Mouse (Mus musculus) liver, embryonic 15.5 days (tissue): ENCODE measurements around the gene Arhgap22. TPM values are rescaled to one million over a fixed set of nuclear protein-coding genes. Genes with fewer than 3 reads are reported as not detected.

Experiments
- ATAC-seq: fragments of 200-750 bp; cut with Nextera tagmentation; 2 replicates; pipeline ENCODE4 v1.8.0; 2017; ENCODE audit warnings: moderate number of reproducible peaks, mild to moderate bottlenecking, moderate library complexity; ENCODE audit not compliant: insufficient read depth
- H3K27ac ChIP-seq: fragments of 300-500 bp; sonication (generic); replicated peaks from 2 replicates; pipeline ENCODE4 v1.5.1; 2015; ENCODE audit warnings: mild to moderate bottlenecking, inconsistent platforms
- H3K27me3 ChIP-seq: fragments of 300-500 bp; sonication (generic); 2 replicates; pipeline ENCODE4 v1.6.1; 2015; ENCODE audit warnings: mild to moderate bottlenecking, inconsistent platforms
- H3K36me3 ChIP-seq: fragments of 300-500 bp; sonication (generic); replicated peaks from 2 replicates; pipeline ENCODE4 v1.6.1; 2015; ENCODE audit warnings: moderate library complexity, mild to moderate bottlenecking, inconsistent platforms
- H3K4me1 ChIP-seq: fragments of 300-500 bp; sonication (generic); replicated peaks from 2 replicates; pipeline ENCODE4 v1.6.1; 2015; ENCODE audit warnings: inconsistent platforms
- H3K4me2 ChIP-seq: fragments of 300-500 bp; sonication (generic); 2 replicates; pipeline ENCODE4 v1.6.1; 2015; ENCODE audit warnings: moderate library complexity, mild to moderate bottlenecking, inconsistent platforms
- H3K4me3 ChIP-seq: fragments of 300-500 bp; sonication (generic); replicated peaks from 2 replicates; pipeline ENCODE4 v1.5.1; 2015; ENCODE audit warnings: mild to moderate bottlenecking, inconsistent platforms
- H3K9ac ChIP-seq: fragments of 300-500 bp; sonication (generic); 2 replicates; pipeline ENCODE4 v1.6.1; 2015; ENCODE audit warnings: moderate library complexity, mild to moderate bottlenecking, inconsistent platforms
- H3K9me3 ChIP-seq: fragments of 300-500 bp; sonication (generic); replicated peaks from 2 replicates; pipeline ENCODE4 v1.6.1; 2016; ENCODE audit warnings: inconsistent platforms
- WGBS: fragments of 180-500 bp; shearing (Covaris S2); methylation state at CpG from one replicate; pipeline ENCODE4 v1.1.7; 2015; ENCODE audit warnings: mixed read lengths; ENCODE audit not compliant: insufficient replicate concordance; 5-methylcytosine and 5-hydroxymethylcytosine counted together
- polyA plus RNA-seq: library from polyadenylated mRNA; unstranded; fragments of >200 nt; fragmentation: Nextera tagmentation; extraction: Ambion mirVana; gene quantifications from 2 replicates; pipeline ENCODE4 v1.2.1, GENCODE M21; 2015

The Arhgap22 gene
- polyA plus RNA-seq, 1 experiment from 2014 or later, result 3.6 TPM

DNA sequence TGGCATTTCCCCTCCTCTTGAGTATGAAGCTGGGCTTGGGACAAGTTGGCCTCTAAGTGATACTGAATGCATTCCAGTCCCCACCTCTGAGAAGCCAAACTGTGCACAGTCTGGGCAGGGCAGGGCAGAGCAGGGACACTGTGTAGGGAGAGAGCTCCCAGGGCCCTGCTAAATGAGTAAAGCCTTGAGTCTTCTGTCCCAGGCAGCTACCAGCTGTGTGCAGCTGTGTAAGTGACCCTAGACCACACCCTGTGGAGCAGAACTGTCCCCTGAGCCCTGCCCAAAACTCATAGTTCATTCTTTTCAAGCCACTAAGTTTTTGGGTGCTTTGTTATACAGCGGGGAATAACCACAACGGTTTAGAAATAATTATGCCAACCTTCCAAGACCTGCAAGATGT is 67.1 kb downstream of the Arhgap22 start:
- no peak overlapping the region for H3K9ac ChIP-seq
- no peaks in the 10 kb centered on the region for H3K27me3 ChIP-seq
- no peak overlapping the region for H3K4me2 ChIP-seq
- H3K36me3 ChIP-seq, result no peaks in the 10 kb centered on the region
- WGBS, result 68% methylated on average over 2 of the region's 2 CpGs
- H3K4me1 ChIP-seq, result no peaks in the 10 kb centered on the region
- H3K4me3 ChIP-seq, result no peak overlapping the region
- no peaks in the 10 kb centered on the region for H3K9me3 ChIP-seq
- H3K27ac ChIP-seq, result no peak overlapping the region
- ATAC-seq, result no peak

DNA sequence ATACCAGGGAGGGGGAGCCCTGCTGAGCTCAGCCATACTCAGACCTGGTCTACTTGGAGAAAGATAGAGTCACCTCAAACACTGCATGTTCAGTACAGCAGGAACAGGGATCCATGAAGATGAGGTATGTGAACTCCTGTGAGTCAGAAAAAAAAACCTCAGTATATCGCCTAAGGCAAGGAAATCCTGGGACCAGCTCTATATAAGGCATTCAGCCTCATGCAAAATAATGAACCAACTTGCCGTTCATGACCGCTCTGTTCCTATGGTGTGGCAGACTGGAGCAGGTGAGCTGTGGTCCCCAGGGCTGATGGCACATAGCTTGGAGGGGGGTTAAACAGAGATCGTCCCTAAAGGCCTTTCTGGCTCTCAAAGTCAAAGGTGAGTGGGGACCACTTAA is 68.6 kb downstream of the Arhgap22 start:
- WGBS, result 71% methylated on average over 4 of the region's 4 CpGs
- no peaks in the 10 kb centered on the region for H3K9me3 ChIP-seq
- no peak overlapping the region for H3K27ac ChIP-seq

DNA sequence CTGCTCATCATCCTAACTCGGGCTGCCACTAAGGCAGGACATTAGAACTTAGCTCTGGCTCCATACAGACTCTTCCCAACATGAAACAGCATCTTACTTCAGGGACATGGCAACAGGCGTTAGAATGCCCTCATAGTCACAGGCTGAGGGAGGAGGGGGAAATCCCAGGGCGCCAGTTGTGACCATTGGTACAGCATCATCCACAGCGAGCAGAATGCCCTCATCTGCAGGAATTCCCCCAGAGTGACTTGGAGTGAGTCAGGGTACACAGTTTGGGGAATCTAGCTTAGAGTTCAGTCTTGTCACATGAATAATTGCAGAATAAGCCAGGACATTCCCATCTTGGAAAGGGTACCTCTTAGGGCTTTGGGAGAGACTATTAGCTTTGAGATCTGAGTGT is 74.1 kb downstream of the Arhgap22 start:
- no peaks in the 10 kb centered on the region for H3K36me3 ChIP-seq
- no peak overlapping the region for H3K4me2 ChIP-seq
- ATAC-seq, result no peak
- 45% methylated on average over 4 of the region's 4 CpGs for WGBS
- no peaks in the 10 kb centered on the region for H3K27me3 ChIP-seq
- H3K4me1 ChIP-seq, result no peaks in the 10 kb centered on the region; the same call in 1 of the 2 replicates
- H3K4me3 ChIP-seq, result no peak overlapping the region
- H3K9ac ChIP-seq, result no peak overlapping the region
- no peaks in the 10 kb centered on the region for H3K9me3 ChIP-seq
- no peak overlapping the region for H3K27ac ChIP-seq

More for the DNA sequence above, 68.6 kb downstream of the Arhgap22 start:
- Histone ChIP-seq H3K4me2 (no peak overlapping the region), H3K4me1 (no peaks in the 10 kb centered on the region), H3K27me3 (no peaks in the 10 kb centered on the region), H3K9ac (no peak overlapping the region), H3K4me3 (no peak overlapping the region), H3K36me3 (no peaks in the 10 kb centered on the region)
- no peak for ATAC-seq

DNA sequence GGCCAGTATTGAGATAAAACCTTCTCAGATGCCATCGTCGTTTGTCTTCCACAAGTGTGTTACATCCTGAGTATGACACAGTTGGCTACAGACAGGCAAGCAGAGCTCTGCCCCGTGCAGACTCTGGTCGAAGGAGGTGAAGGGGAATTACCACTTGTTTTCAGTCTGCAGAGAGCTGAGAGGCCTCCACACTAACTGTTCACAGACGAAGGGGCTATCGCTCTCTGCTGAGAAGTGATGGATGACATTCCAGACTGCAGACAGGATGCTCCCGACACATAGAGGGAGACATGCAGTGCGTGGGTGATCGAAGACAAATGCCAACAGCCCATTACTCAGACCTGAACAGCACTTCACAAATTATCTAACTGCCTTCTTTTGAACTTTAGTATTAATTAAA is 76.2 kb downstream of the Arhgap22 start:
- no peaks in the 10 kb centered on the region; the same call in 1 of the 2 replicates for H3K4me1 ChIP-seq
- no peak overlapping the region for H3K27ac ChIP-seq
- no peak overlapping the region for H3K4me2 ChIP-seq
- no peaks in the 10 kb centered on the region for H3K27me3 ChIP-seq
- no peak overlapping the region for H3K4me3 ChIP-seq
- no peak for ATAC-seq
- H3K9me3 ChIP-seq, result no peaks in the 10 kb centered on the region
- WGBS, result 47% methylated on average over 9 of the region's 9 CpGs
- no peaks in the 10 kb centered on the region for H3K36me3 ChIP-seq
- H3K9ac ChIP-seq, result no peak overlapping the region

DNA sequence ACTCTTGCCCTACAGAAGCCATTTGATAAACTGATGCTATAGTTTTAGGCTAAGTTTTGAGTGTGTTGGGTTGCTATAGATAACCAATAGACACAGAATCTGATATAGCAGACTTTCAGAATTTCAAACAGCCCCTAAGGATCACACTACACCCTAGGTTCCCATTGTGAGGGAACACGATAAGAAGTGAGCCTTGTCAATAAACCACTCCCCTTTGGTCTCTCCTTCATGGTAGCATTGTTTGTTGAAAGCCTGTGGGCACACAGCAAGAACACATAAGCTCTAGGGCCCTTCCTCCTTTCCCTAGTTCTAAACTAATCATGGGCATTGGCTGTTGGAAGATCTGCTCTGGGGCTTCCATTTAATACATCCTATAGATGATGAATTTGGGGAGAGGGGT is 80.7 kb downstream of the Arhgap22 start:
- Histone ChIP-seq H3K9me3 (no peaks in the 10 kb centered on the region), H3K4me2 (no peak overlapping the region), H3K36me3 (no peaks in the 10 kb centered on the region), H3K4me3 (no peak overlapping the region), H3K27ac (no peak overlapping the region), H3K27me3 (no peaks in the 10 kb centered on the region), H3K4me1 (no peaks in the 10 kb centered on the region; the same call in 1 of the 2 replicates), H3K9ac (no peak overlapping the region)
- WGBS, result 21% methylated on average over 1 of the region's 1 CpGs
- peak; percentile 52 for ATAC-seq

DNA sequence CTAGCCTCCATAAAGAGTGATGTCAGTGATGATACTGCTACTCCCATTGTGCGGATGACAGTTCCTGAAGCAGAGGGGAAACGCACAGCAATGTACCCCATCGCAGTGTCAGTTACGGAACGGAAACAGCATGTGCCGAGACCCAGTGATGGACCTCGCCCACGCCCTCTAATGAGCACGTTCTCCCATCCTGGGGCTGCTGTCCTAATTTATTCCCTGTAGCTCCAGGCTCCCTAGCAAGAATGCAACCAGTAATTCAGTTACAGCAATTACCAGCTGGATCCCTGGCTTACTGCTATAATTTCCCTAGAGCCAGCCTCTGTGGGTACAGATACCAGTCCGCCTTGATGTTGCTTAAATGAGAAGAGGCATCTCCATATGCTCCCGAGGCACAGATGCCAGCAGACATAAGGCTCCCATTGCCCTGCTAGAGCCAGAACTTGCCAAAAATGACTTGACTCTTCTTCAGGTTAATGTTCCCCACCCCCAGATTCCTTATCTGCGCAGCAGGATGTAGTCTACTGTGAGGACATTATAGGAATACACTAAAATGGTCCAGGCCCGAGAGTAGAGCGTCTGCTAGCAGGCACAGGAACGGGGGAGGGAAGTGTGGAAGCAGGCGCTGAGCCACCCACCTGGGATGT is 83.0 kb downstream of the Arhgap22 start:
- 69% methylated on average over 16 of the region's 16 CpGs for WGBS
- Histone ChIP-seq H3K36me3 (no peaks in the 10 kb centered on the region), H3K27ac (no peak overlapping the region), H3K4me3 (no peak overlapping the region), H3K4me1 (no peaks in the 10 kb centered on the region), H3K4me2 (no peak overlapping the region), H3K9ac (no peak overlapping the region), H3K27me3 (no peaks in the 10 kb centered on the region), H3K9me3 (no peaks in the 10 kb centered on the region)
- no peak for ATAC-seq

DNA sequence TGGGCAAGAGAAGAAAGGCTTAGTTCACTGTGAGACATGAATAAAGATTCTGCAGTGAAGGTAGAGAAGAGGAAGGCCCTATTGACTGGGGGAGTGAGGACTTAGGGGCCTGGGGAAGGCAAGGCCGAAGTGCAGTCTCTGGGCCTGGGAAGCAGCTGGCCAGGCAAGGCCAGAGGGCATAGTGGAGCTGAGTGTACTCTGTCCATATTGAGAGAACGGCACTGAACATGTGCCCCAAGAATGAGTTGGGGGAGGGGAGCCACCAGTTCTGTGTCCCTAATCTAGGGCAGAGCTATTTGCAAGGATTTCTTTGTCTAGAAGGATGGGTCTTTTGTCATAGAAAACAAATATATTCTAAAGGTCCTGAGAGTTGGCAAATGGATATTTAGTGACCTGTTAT is 86.8 kb downstream of the Arhgap22 start:
- H3K9ac ChIP-seq, result no peak overlapping the region
- H3K9me3 ChIP-seq, result no peaks in the 10 kb centered on the region
- H3K4me1 ChIP-seq, result no peaks in the 10 kb centered on the region
- 54% methylated on average over 2 of the region's 2 CpGs for WGBS
- ATAC-seq, result no peak
- no peaks in the 10 kb centered on the region for H3K36me3 ChIP-seq
- H3K4me2 ChIP-seq, result no peak overlapping the region
- H3K27me3 ChIP-seq, result no peaks in the 10 kb centered on the region
- no peak overlapping the region for H3K4me3 ChIP-seq
- H3K27ac ChIP-seq, result no peak overlapping the region

DNA sequence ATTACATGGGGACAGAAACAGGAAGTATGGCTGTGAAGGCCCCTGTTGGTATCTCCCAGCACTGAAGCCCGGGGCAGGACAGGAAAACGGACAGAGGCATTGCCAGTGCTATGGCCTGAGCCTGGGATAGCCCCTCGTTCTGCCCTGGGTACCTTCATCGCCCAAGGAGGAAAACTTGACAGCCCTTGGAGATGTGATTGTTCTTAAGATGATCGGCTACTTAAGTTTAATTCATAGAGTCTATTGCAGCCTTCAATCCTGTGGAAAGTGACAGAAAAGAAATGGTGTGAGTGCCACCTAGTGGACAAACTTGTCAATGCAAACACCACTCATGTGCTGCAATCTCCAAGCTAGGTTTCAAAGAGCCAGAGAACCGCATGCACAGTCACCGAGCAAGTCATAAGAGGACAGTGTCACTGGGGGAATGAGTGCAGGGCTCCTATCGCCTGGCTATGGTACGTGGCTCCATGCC is 89.6 kb downstream of the Arhgap22 start:
- Histone ChIP-seq H3K9ac (no peak overlapping the region), H3K4me3 (no peak overlapping the region), H3K36me3 (no peaks in the 10 kb centered on the region), H3K9me3 (no peaks in the 10 kb centered on the region), H3K27ac (no peak overlapping the region), H3K4me2 (no peak overlapping the region), H3K4me1 (no peaks in the 10 kb centered on the region), H3K27me3 (no peaks in the 10 kb centered on the region)
- no peak for ATAC-seq
- 10% methylated on average over 9 of the region's 9 CpGs for WGBS

DNA sequence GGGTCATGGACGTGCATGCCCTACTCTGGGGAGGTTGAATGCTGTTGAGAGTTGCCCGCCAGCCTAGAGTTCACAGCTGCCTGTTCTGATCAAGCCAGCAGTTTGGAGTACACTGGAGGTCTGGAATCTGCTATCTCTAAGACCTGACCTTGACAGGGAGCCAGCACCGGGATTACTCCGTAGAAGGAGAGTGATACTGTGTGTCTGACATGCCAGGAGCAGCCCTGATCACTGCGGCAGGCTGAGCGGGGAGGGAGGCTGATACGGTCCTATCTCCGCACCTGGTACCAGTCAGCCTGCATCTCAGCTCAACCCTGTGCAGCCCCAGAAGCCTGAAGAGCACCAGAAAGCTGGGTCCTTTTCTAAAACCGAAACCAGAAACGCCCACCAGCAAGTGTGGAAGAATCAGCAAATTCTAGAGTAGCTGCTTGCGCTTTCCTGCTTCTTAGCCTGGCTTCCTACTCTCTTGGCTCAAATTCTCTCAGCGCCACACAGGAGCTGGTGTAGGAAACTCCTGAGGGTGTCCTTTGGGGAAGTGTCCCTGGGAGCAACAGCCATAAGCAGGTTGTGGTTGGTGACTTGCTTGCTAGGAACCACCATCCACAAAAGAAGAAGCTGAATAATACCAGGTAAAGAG is 91.9 kb downstream of the Arhgap22 start:
- Histone ChIP-seq H3K36me3 (no peaks in the 10 kb centered on the region), H3K27me3 (no peaks in the 10 kb centered on the region), H3K4me3 (no peak overlapping the region), H3K9ac (no peak overlapping the region), H3K4me1 (no peaks in the 10 kb centered on the region), H3K27ac (no peak overlapping the region), H3K9me3 (no peaks in the 10 kb centered on the region), H3K4me2 (no peak overlapping the region)
- 59% methylated on average over 12 of the region's 12 CpGs for WGBS
- no peak for ATAC-seq

DNA sequence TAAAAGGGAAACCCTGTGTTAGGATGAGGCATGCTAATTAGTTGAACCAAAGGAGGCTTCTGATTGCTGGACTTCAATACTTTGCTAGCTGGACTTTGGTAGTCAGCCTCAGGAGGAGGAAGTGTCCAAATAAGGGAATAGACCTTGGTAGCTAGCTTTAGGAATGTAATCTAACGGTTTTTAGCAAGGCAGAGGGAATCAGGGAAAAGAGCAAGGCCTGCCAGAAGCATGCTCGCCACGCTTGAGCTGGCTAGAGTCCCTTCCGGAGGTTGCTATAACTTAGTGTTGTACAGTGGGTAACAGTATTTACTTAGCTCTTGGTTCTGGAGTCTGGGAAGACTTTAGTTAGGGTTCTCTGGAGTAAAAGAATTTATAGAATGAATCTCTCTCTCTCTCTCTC is 96.9 kb downstream of the Arhgap22 start:
- no peak for ATAC-seq
- H3K36me3 ChIP-seq, result no peaks in the 10 kb centered on the region
- H3K9me3 ChIP-seq, result no peaks in the 10 kb centered on the region
- no peaks in the 10 kb centered on the region; the same call in 1 of the 2 replicates for H3K27me3 ChIP-seq
- no peaks in the 10 kb centered on the region; the same call in 1 of the 2 replicates for H3K4me1 ChIP-seq
- H3K9ac ChIP-seq, result no peak overlapping the region
- WGBS, result 41% methylated on average over 4 of the region's 4 CpGs
- no peak overlapping the region for H3K27ac ChIP-seq
- no peak overlapping the region for H3K4me2 ChIP-seq
- H3K4me3 ChIP-seq, result no peak overlapping the region

DNA sequence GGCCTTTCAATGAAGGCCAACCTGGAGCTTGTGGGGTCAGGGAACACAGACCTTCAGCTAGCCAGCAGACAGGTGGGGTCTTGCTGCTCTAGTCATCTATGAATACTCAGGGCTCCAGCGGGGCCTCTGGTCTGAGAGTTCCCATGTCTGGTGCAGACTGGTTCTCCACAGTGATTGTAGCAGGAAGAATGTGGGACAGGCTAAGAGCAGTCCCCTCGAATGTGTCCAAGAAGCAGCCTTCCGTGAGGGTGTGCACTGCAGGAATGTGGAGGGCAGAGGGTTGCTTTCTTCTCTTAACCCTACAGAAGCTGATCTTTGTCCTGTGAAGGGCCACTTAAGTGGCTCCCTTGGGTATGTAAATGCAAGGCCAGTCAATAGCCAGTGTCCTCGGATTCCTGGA is 98.5 kb downstream of the Arhgap22 start:
- Histone ChIP-seq H3K4me3 (no peak overlapping the region), H3K36me3 (no peaks in the 10 kb centered on the region), H3K27ac (no peak overlapping the region), H3K4me2 (no peak overlapping the region), H3K4me1 (no peaks in the 10 kb centered on the region; the same call in 1 of the 2 replicates), H3K9ac (no peak overlapping the region), H3K9me3 (no peaks in the 10 kb centered on the region), H3K27me3 (peaks cover 4% of the 10 kb centered on the region; the same call in 1 of the 2 replicates)
- WGBS, result 59% methylated on average over 4 of the region's 4 CpGs
- ATAC-seq, result no peak
